Comparison of ENCODE assay signal across 8 mouse cellular contexts in the genomic region with DNA sequence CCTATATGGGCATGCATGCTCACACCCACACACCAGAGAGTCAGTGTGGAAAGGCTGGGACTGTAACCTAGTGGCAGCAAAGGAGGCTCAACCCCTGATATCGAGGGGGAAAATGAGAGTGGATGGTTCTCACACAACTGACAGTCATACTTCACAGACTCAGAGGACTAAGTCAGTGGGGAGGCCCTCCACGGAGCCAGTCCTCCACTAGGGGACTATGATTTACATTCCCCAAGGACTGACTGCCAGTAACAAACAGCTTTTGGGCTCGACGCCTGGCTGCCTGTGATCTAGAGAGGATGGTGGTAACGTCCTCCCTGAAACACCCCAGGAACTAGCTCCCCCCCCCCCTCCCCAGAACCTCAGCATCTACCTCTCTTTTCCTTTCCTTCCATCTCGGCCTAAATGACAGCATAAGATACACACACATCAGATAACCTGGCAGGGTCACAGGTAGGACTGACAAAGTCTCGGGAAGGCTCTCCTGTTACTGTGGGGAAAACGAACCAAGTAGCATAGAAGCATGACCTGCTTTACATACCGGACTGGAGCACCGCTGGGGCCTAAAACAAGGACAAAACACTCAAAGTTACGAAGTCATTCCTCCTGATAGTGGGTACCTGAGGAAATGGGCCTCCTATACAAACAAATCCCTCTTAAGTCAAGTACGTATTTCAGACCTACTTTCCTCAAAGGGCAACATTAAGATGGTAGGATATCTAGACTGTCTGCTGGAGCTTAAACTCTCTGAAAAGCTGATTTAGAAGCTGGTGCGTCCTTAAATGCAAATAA. TPM values are rescaled to one million over a fixed set of nuclear protein-coding genes. Genes with fewer than 3 reads are reported as not detected.
DNase-seq lines count a peak whose midpoint lies in the region; ATAC-seq lines count a peak whose summit lies in the region.

No protein-coding gene starts in this region.

- 42% methylated on average over 13 of the region's 13 CpGs for WGBS in heart, embryonic 14.5 days
- WGBS in limb, embryonic 11.5 days: 45% methylated on average over 13 of the region's 13 CpGs
- WGBS in midbrain, embryonic 15.5 days: 51% methylated on average over 13 of the region's 13 CpGs

- H3K4me1 ChIP-seq in heart, embryonic 14.5 days (ENCODE audit: control insufficient read depth in 2 of 2, insufficient read depth in 2 of 2, low read length in 2 of 2): peaks cover 11 to 19% of the 10 kb centered on the region in 2 experiments
- peaks cover 5% of the 10 kb centered on the region; the same call in 1 of the 2 replicates for H3K4me1 ChIP-seq in limb, embryonic 11.5 days (ENCODE audit: control insufficient read depth, insufficient read depth, low read length)
- H3K4me1 ChIP-seq in midbrain, embryonic 15.5 days: peaks cover 17% of the 10 kb centered on the region

- no peak overlapping the region for H3K27ac ChIP-seq in heart, embryonic 14.5 days (replicated peaks in 1 of 2; ENCODE audit: control insufficient read depth in 1 of 2, insufficient read depth in 1 of 2, low read depth in 2 of 2, low read length in 2 of 2)
- H3K27ac ChIP-seq in limb, embryonic 11.5 days (replicated peaks; ENCODE audit: low read depth, low read length): no peak overlapping the region
- no peak overlapping the region for H3K27ac ChIP-seq in midbrain, embryonic 15.5 days

- H3K4me2 ChIP-seq in heart, embryonic 14.5 days (ENCODE audit: low read length): peak overlapping the region; percentile 78
- H3K4me2 ChIP-seq in limb, embryonic 11.5 days (ENCODE audit: low read depth, severe bottlenecking): peak overlapping the region; percentile 65
- H3K4me2 ChIP-seq in midbrain, embryonic 15.5 days: peak overlapping the region; percentile 75

- peak overlapping the region; percentile 87 for H3K9ac ChIP-seq in heart, embryonic 14.5 days (ENCODE audit: low read length)
- H3K9ac ChIP-seq in limb, embryonic 11.5 days (ENCODE audit: low read length): peak overlapping the region; percentile 55
- H3K9ac ChIP-seq in midbrain, embryonic 15.5 days: peak overlapping the region; percentile 74

- no peaks in the 10 kb centered on the region for H3K9me3 ChIP-seq in heart, embryonic 14.5 days (ENCODE audit: control insufficient read depth, low read length)
- no peaks in the 10 kb centered on the region for H3K9me3 ChIP-seq in limb, embryonic 11.5 days (ENCODE audit: control insufficient read depth, low read length)
- no peaks in the 10 kb centered on the region for H3K9me3 ChIP-seq in midbrain, embryonic 15.5 days

- no peaks in the 10 kb centered on the region for H3K27me3 ChIP-seq in heart, embryonic 14.5 days (ENCODE audit: control insufficient read depth, insufficient read depth, low read length)
- H3K27me3 ChIP-seq in limb, embryonic 11.5 days (ENCODE audit: control insufficient read depth, insufficient read depth, low read length): no peaks in the 10 kb centered on the region
- H3K27me3 ChIP-seq in midbrain, embryonic 15.5 days (replicated peaks): no peaks in the 10 kb centered on the region

- peaks cover under 1% of the 10 kb centered on the region; the same call in 1 of the 2 replicates for H3K36me3 ChIP-seq in heart, embryonic 14.5 days (ENCODE audit: control insufficient read depth, insufficient read depth, low read length)
- no peaks in the 10 kb centered on the region for H3K36me3 ChIP-seq in limb, embryonic 11.5 days (ENCODE audit: control insufficient read depth, insufficient read depth, low read length)
- no peaks in the 10 kb centered on the region for H3K36me3 ChIP-seq in midbrain, embryonic 15.5 days (replicated peaks)

- ATAC-seq in CD4-positive, CD25-positive, alpha-beta regulatory T cell, adult 4 months: no peak
- no peak for ATAC-seq in heart, embryonic 14.5 days (ENCODE audit: insufficient number of reproducible peaks, insufficient read depth, low FRiP score, low read depth)
- no peak for ATAC-seq in limb, embryonic 11.5 days (ENCODE audit: insufficient number of reproducible peaks, low FRiP score, low TSS enrichment, low read depth)
- no peak for ATAC-seq in midbrain, embryonic 15.5 days (replicated peaks)

- DNase-seq in CD4-positive, CD25-positive, alpha-beta regulatory T cell, adult 2 months (ENCODE audit: low read depth, low spot score): peak; percentile 18
- DNase-seq in spleen, postnatal 10 days (ENCODE audit: low spot score in 2 of 2): peak; percentile 16 to 24
- DNase-seq in spleen, adult 18-20 months: no peak
- DNase-seq in limb, embryonic 11.5 days (ENCODE audit: low spot score): no peak
- no peak for DNase-seq in ovary, postnatal 14 days (ENCODE audit: low spot score)

- peak overlapping the region; percentile 49 to 92; a peak in 3 of 4 replicates for H3K4me3 ChIP-seq in heart, embryonic 14.5 days (ENCODE audit: control insufficient read depth in 1 of 2, insufficient read depth in 1 of 2, low read depth in 1 of 2, low read length in 2 of 2)
- peak overlapping the region; percentile 51 for H3K4me3 ChIP-seq in limb, embryonic 11.5 days (ENCODE audit: low read depth, low read length)
- peak overlapping the region; percentile 69 for H3K4me3 ChIP-seq in midbrain, embryonic 15.5 days

RNA-seq across cellular contexts. Expression of a gene that starts 0.9 kb away (rescaled TPM):
- 10 to 100 TPM; 22.9 to 32.2 TPM for polyA plus RNA-seq in CD4-positive, CD25-positive, alpha-beta regulatory T cell, adult 4 months (2017; shearing (Covaris generic))
- polyA plus RNA-seq in heart, embryonic 14.5 days (2014; fragmentation: Nextera tagmentation; extraction: Ambion mirVana): 12.8 and 16.3 TPM in 2 replicates
- polyA plus RNA-seq in limb, embryonic 11.5 days (2014; fragmentation: Nextera tagmentation; extraction: Ambion mirVana): 15.8 and 16.8 TPM in 2 replicates
- 16.5 and 17.4 TPM in 2 replicates for polyA plus RNA-seq in midbrain, embryonic 15.5 days (2015; fragmentation: Nextera tagmentation; extraction: Ambion mirVana)

RNA-seq across cellular contexts. Expression of a gene that starts 1.0 kb away (rescaled TPM):
- polyA plus RNA-seq in CD4-positive, CD25-positive, alpha-beta regulatory T cell, adult 4 months (2017; shearing (Covaris generic)): 1 to 10 TPM; 5.3 to 5.7 TPM
- polyA plus RNA-seq in heart, embryonic 14.5 days (2014; fragmentation: Nextera tagmentation; extraction: Ambion mirVana): 23.5 and 25.2 TPM in 2 replicates
- 10.5 and 11.2 TPM in 2 replicates for polyA plus RNA-seq in limb, embryonic 11.5 days (2014; fragmentation: Nextera tagmentation; extraction: Ambion mirVana)
- polyA plus RNA-seq in midbrain, embryonic 15.5 days (2015; fragmentation: Nextera tagmentation; extraction: Ambion mirVana): 6.1 and 7.2 TPM in 2 replicates

RNA-seq across cellular contexts. Expression of a gene that starts 19.5 kb away (rescaled TPM):
- 100 to 1,000 TPM; 114 to 143 TPM for polyA plus RNA-seq in CD4-positive, CD25-positive, alpha-beta regulatory T cell, adult 4 months (2017; shearing (Covaris generic))
- 27.9 and 29.4 TPM in 2 replicates for polyA plus RNA-seq in heart, embryonic 14.5 days (2014; fragmentation: Nextera tagmentation; extraction: Ambion mirVana)
- polyA plus RNA-seq in limb, embryonic 11.5 days (2014; fragmentation: Nextera tagmentation; extraction: Ambion mirVana): 24.6 and 25.2 TPM in 2 replicates
- polyA plus RNA-seq in midbrain, embryonic 15.5 days (2015; fragmentation: Nextera tagmentation; extraction: Ambion mirVana): 38.0 and 38.7 TPM in 2 replicates

RNA-seq across cellular contexts. Expression of a gene that starts 53.1 kb away (rescaled TPM):
- polyA plus RNA-seq in CD4-positive, CD25-positive, alpha-beta regulatory T cell, adult 4 months (2017; shearing (Covaris generic)): 100 to 1,000 TPM; 547 to 812 TPM
- 26.0 and 27.2 TPM in 2 replicates for polyA plus RNA-seq in heart, embryonic 14.5 days (2014; fragmentation: Nextera tagmentation; extraction: Ambion mirVana)
- polyA plus RNA-seq in limb, embryonic 11.5 days (2014; fragmentation: Nextera tagmentation; extraction: Ambion mirVana): 24.5 and 26.5 TPM in 2 replicates
- polyA plus RNA-seq in midbrain, embryonic 15.5 days (2015; fragmentation: Nextera tagmentation; extraction: Ambion mirVana): 5.8 and 7.8 TPM in 2 replicates

Comparison
In these comparisons a context has a peak if more than half of its experiments do, and no peak if none do; other contexts are left out.
1. DNase-seq: peak in CD4-positive, CD25-positive, alpha-beta regulatory T cell, adult 2 months (single experiment) and spleen, postnatal 10 days (2 of 2); none in spleen, adult 18-20 months (0 of 2), limb, embryonic 11.5 days (single experiment) and ovary, postnatal 14 days (single experiment).
2. Peak in every context shown above with its lines, with median percentiles within 50 percentile points of each other: H3K4me2 ChIP-seq, H3K4me3 ChIP-seq and H3K9ac ChIP-seq.